Mouse (Mus musculus): ENCODE measurements at regions not wholly inside any gene's neighbourhood (a gene's known extent, or its start where the extent isn't known, plus 50 kb on each side); places are given as distances from the start of the nearest gene placed in this dataset.

- H3K4me2 ChIP-seq (ENCODE audit: low read depth, low read length) = no peak overlapping the region
- no peak overlapping the region for H3K27ac ChIP-seq (ENCODE audit: low read depth)
- TF ChIP-seq EP300 (IDR thresholded peaks at IDR 0.05; ENCODE audit: low read depth) = no peak
- TF ChIP-seq CTCF (IDR thresholded peaks at IDR 0.05; ENCODE audit: low read depth) = no peak
- H3K9ac ChIP-seq (replicated peaks) = no peak overlapping the region
- H3K4me1 ChIP-seq (ENCODE audit: insufficient read depth) = no peaks in the 10 kb centered on the region
- no peaks in the 10 kb centered on the region for H3K36me3 ChIP-seq (replicated peaks; ENCODE audit: insufficient read depth, low read length)
- H3K27me3 ChIP-seq (ENCODE audit: insufficient read depth, low read length) = no peaks in the 10 kb centered on the region
- ATAC-seq (no peak), DNase-seq (no peak)
- H3K9me3 ChIP-seq (ENCODE audit: low read length) = no peaks in the 10 kb centered on the region
- H3K4me3 ChIP-seq (ENCODE audit: low read depth, low read length) = no peak overlapping the region
- WGBS (ENCODE audit: insufficient replicate concordance) = 58% methylated on average over 3 of the region's 3 CpGs
Measured at GRCm38 (mm10) chr9:27702140-27702539, 88.4 kb upstream of the Opcml start.

GRCm38 (mm10) chr9:27704001-27704400 lies 86.6 kb upstream of the Opcml start:
- Histone ChIP-seq H3K27ac (ENCODE audit: low read depth) (no peak overlapping the region), H3K4me3 (ENCODE audit: low read depth, low read length) (no peak overlapping the region), H3K4me2 (ENCODE audit: low read depth, low read length) (no peak overlapping the region), H3K9me3 (ENCODE audit: low read length) (no peaks in the 10 kb centered on the region), H3K9ac (replicated peaks) (no peak overlapping the region), H3K27me3 (ENCODE audit: insufficient read depth, low read length) (no peaks in the 10 kb centered on the region), H3K36me3 (replicated peaks; ENCODE audit: insufficient read depth, low read length) (no peaks in the 10 kb centered on the region), H3K4me1 (ENCODE audit: insufficient read depth) (no peaks in the 10 kb centered on the region)
- TF ChIP-seq CTCF (IDR thresholded peaks at IDR 0.05; ENCODE audit: low read depth) (no peak), EP300 (IDR thresholded peaks at IDR 0.05; ENCODE audit: low read depth) (no peak)
- DNase-seq = no peak
- no peak for ATAC-seq
- 63% methylated on average over 5 of the region's 5 CpGs for WGBS (ENCODE audit: insufficient replicate concordance)

- TF ChIP-seq CTCF (IDR thresholded peaks at IDR 0.05; ENCODE audit: low read depth) (no peak), EP300 (IDR thresholded peaks at IDR 0.05; ENCODE audit: low read depth) (no peak)
- no peak for DNase-seq
- H3K9me3 ChIP-seq (ENCODE audit: low read length) = no peaks in the 10 kb centered on the region
- no peak overlapping the region for H3K9ac ChIP-seq (replicated peaks)
- no peak for ATAC-seq
- no peaks in the 10 kb centered on the region for H3K27me3 ChIP-seq (ENCODE audit: insufficient read depth, low read length)
- H3K36me3 ChIP-seq (replicated peaks; ENCODE audit: insufficient read depth, low read length) = no peaks in the 10 kb centered on the region
- no peak overlapping the region for H3K27ac ChIP-seq (ENCODE audit: low read depth)
- 65% methylated on average over 2 of the region's 2 CpGs for WGBS (ENCODE audit: insufficient replicate concordance)
- H3K4me2 ChIP-seq (ENCODE audit: low read depth, low read length) = no peak overlapping the region
- no peak overlapping the region for H3K4me3 ChIP-seq (ENCODE audit: low read depth, low read length)
- H3K4me1 ChIP-seq (ENCODE audit: insufficient read depth) = no peaks in the 10 kb centered on the region
Measured at GRCm38 (mm10) chr9:27723840-27724408, 66.7 kb upstream of the Opcml start.

GRCm38 (mm10) chr9:27724576-27724975 lies 66.0 kb upstream of the Opcml start:
- DNase-seq = no peak
- WGBS (ENCODE audit: insufficient replicate concordance) = 64% methylated on average over 2 of the region's 2 CpGs

GRCm38 (mm10) chr9:27728652-27729557 lies 61.7 kb upstream of the Opcml start:
- Histone ChIP-seq H3K4me3 (ENCODE audit: low read depth, low read length) (no peak overlapping the region), H3K27me3 (ENCODE audit: insufficient read depth, low read length) (no peaks in the 10 kb centered on the region), H3K9ac (replicated peaks) (no peak overlapping the region), H3K36me3 (replicated peaks; ENCODE audit: insufficient read depth, low read length) (no peaks in the 10 kb centered on the region), H3K4me1 (ENCODE audit: insufficient read depth) (no peaks in the 10 kb centered on the region), H3K27ac (ENCODE audit: low read depth) (no peak overlapping the region), H3K4me2 (ENCODE audit: low read depth, low read length) (0 out of 2 replicates have a peak overlapping the region, but pooled peaks have one; percentile 29), H3K9me3 (ENCODE audit: low read length) (no peaks in the 10 kb centered on the region)
- no peak for TF ChIP-seq EP300 (IDR thresholded peaks at IDR 0.05; ENCODE audit: low read depth)
- TF ChIP-seq CTCF (IDR thresholded peaks at IDR 0.05; ENCODE audit: low read depth) = no peak
- WGBS (ENCODE audit: insufficient replicate concordance) = 17% methylated on average over 13 of the region's 13 CpGs
- ATAC-seq = no peak
- DNase-seq = no peak

More at GRCm38 (mm10) chr9:27724576-27724975, 66.0 kb upstream of the Opcml start:
- H3K4me1 ChIP-seq (ENCODE audit: insufficient read depth) = no peaks in the 10 kb centered on the region
- no peak for ATAC-seq
- H3K36me3 ChIP-seq (replicated peaks; ENCODE audit: insufficient read depth, low read length) = no peaks in the 10 kb centered on the region
- H3K9me3 ChIP-seq (ENCODE audit: low read length) = no peaks in the 10 kb centered on the region
- H3K9ac ChIP-seq (replicated peaks) = no peak overlapping the region
- H3K27ac ChIP-seq (ENCODE audit: low read depth) = no peak overlapping the region
- no peaks in the 10 kb centered on the region for H3K27me3 ChIP-seq (ENCODE audit: insufficient read depth, low read length)
- no peak overlapping the region for H3K4me2 ChIP-seq (ENCODE audit: low read depth, low read length)
- H3K4me3 ChIP-seq (ENCODE audit: low read depth, low read length) = no peak overlapping the region
- TF ChIP-seq EP300 (IDR thresholded peaks at IDR 0.05; ENCODE audit: low read depth) (no peak), CTCF (IDR thresholded peaks at IDR 0.05; ENCODE audit: low read depth) (no peak)

- H3K4me1 ChIP-seq (ENCODE audit: insufficient read depth) = no peaks in the 10 kb centered on the region
- no peaks in the 10 kb centered on the region for H3K27me3 ChIP-seq (ENCODE audit: insufficient read depth, low read length)
- H3K4me2 ChIP-seq (ENCODE audit: low read depth, low read length) = no peak overlapping the region
- ATAC-seq = no peak
- no peak overlapping the region for H3K27ac ChIP-seq (ENCODE audit: low read depth)
- no peak for TF ChIP-seq CTCF (IDR thresholded peaks at IDR 0.05; ENCODE audit: low read depth)
- no peak for TF ChIP-seq EP300 (IDR thresholded peaks at IDR 0.05; ENCODE audit: low read depth)
- H3K9ac ChIP-seq (replicated peaks) = no peak overlapping the region
- DNase-seq = no peak
- no peaks in the 10 kb centered on the region for H3K9me3 ChIP-seq (ENCODE audit: low read length)
- WGBS (ENCODE audit: insufficient replicate concordance) = 69% methylated on average over 1 of the region's 1 CpGs
- no peaks in the 10 kb centered on the region for H3K36me3 ChIP-seq (replicated peaks; ENCODE audit: insufficient read depth, low read length)
- H3K4me3 ChIP-seq (ENCODE audit: low read depth, low read length) = no peak overlapping the region
Measured at GRCm38 (mm10) chr9:27729558-27729889, 61.1 kb upstream of the Opcml start.

Measured in liver, postnatal 0 days (tissue).